Mouse (Mus musculus) heart, postnatal 0 days (tissue): Measurements from ENCODE around the gene Ephb2. TPM values are rescaled to one million over a fixed set of nuclear protein-coding genes. Genes with fewer than 3 reads are reported as not detected.

Experiments used
- ATAC-seq: fragments of 200-750 bp; cut with Nextera tagmentation; 2 replicates; pipeline ENCODE4 v1.8.0; 2017; ENCODE audit warnings: low read depth, moderate number of reproducible peaks, moderate library complexity; ENCODE audit not compliant: insufficient read depth
- DNase-seq: peaks from one replicate; pipeline ENCODE4 v3.0.0-alpha.2; 2016; ENCODE audit warnings: low spot score
- H3K27ac ChIP-seq: fragments of 300-500 bp; sonication (generic); 2 replicates; pipeline ENCODE4 v1.5.1; 2014; ENCODE audit warnings: low read depth, mild to moderate bottlenecking
- H3K27me3 ChIP-seq: fragments of 300-500 bp; sonication (generic); 2 replicates; pipeline ENCODE4 v1.6.1; 2014; ENCODE audit warnings: low read length, mixed read lengths; ENCODE audit not compliant: control insufficient read depth, insufficient read depth
- H3K36me3 ChIP-seq: fragments of 300-500 bp; sonication (generic); replicated peaks from 2 replicates; pipeline ENCODE4 v1.6.1; 2014; ENCODE audit warnings: low read length, mixed read lengths; ENCODE audit not compliant: control insufficient read depth, insufficient read depth
- H3K4me1 ChIP-seq: fragments of 300-500 bp; sonication (generic); 2 replicates; pipeline ENCODE4 v1.6.1; 2014; ENCODE audit warnings: antibody characterized with exemption; ENCODE audit not compliant: control insufficient read depth, insufficient read depth
- H3K4me2 ChIP-seq: fragments of 300-500 bp; sonication (generic); 2 replicates; pipeline ENCODE4 v1.6.1; 2014; ENCODE audit warnings: low read depth, mild to moderate bottlenecking, low read length, moderate library complexity
- H3K4me3 ChIP-seq: fragments of 300-500 bp; sonication (generic); 2 replicates; pipeline ENCODE4 v1.5.1; 2014; ENCODE audit warnings: low read depth, low read length
- H3K9ac ChIP-seq: fragments of 300-500 bp; sonication (generic); replicated peaks from 2 replicates; pipeline ENCODE4 v1.6.1; 2014; ENCODE audit warnings: low read depth, low read length, mixed read lengths
- H3K9me3 ChIP-seq: fragments of 300-500 bp; sonication (generic); replicated peaks from 2 replicates; pipeline ENCODE4 v1.6.1; 2016; ENCODE audit warnings: low read length; ENCODE audit not compliant: control insufficient read depth
- CTCF ChIP-seq: IDR thresholded peaks from 2 replicates; pipeline ENCODE4 v1.5.1; 2016; ENCODE audit warnings: antibody characterized with exemption, control low read depth, low read depth
- EP300 ChIP-seq: IDR thresholded peaks from 2 replicates; pipeline ENCODE4 v1.6.1; 2016; ENCODE audit warnings: antibody characterized with exemption, low read depth
- WGBS: fragments of 180-500 bp; shearing (Covaris S2); extraction: QIAGEN DNeasy Blood & Tissue Kit; methylation state at CpG from one replicate; pipeline ENCODE4 v1.1.7; 2014; 5-methylcytosine and 5-hydroxymethylcytosine counted together
- polyA plus RNA-seq: library from polyadenylated mRNA; unstranded; fragments of >200 nt; fragmentation: Nextera tagmentation; extraction: Ambion mirVana; gene quantifications from 2 replicates; pipeline ENCODE4 v1.2.1, GENCODE M21; 2015
- total RNA-seq: library from RNA; depleted of rRNA; stranded (reverse); fragments of >200 nt; gene quantifications from 2 replicates; pipeline ENCODE4 v1.2.3, GENCODE M21; 2014; ENCODE audit warnings: low replicate concordance

The Ephb2 gene
- total and polyA plus RNA-seq, 2 experiments from 2014 or later: 0.19 to 10.2 TPM

GRCm38 (mm10) chr4:136862411-136862810 is 26.6 kb upstream of the Ephb2 start:
- WGBS: 48% methylated on average over 2 of the region's 2 CpGs
- ATAC-seq (no peak), DNase-seq (no peak)
- no peak overlapping the region for H3K9ac ChIP-seq
- no peak overlapping the region for H3K27ac ChIP-seq
- TF ChIP-seq EP300 (no peak), CTCF (no peak)
- peaks cover 46% of the 10 kb centered on the region for H3K27me3 ChIP-seq
- H3K36me3 ChIP-seq: no peaks in the 10 kb centered on the region
- H3K4me2 ChIP-seq: no peak overlapping the region
- H3K9me3 ChIP-seq: no peaks in the 10 kb centered on the region
- no peaks in the 10 kb centered on the region for H3K4me1 ChIP-seq
- no peak overlapping the region for H3K4me3 ChIP-seq

GRCm38 (mm10) chr4:136861806-136862205 is 26.0 kb upstream of the Ephb2 start:
- DNase-seq (no peak), ATAC-seq (no peak)
- Histone ChIP-seq H3K36me3 (no peaks in the 10 kb centered on the region), H3K27ac (no peak overlapping the region), H3K9me3 (no peaks in the 10 kb centered on the region), H3K4me3 (no peak overlapping the region), H3K4me1 (no peaks in the 10 kb centered on the region), H3K9ac (no peak overlapping the region), H3K27me3 (peaks cover 42% of the 10 kb centered on the region), H3K4me2 (no peak overlapping the region)
- no peak for TF ChIP-seq CTCF
- TF ChIP-seq EP300: no peak
- 7% methylated on average over 17 of the region's 17 CpGs for WGBS

DNA sequence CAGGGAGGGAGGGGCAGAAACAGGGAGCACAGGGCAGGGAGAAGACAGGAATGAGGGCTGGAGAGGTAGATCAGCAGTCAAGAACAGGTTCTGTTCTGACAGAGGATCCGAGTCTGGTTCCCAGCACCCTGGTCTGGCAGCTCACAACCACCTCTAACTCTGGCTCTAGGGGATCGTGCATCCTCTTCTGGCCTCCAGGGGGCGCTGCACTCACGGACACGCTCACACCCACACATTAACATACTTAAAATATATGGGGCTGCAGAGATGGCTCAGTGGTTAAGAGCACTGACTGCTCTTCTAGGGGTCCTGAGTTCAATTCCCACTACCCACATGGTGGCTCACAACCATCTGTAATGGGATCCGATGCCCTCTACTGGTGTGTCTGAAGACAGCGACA is 24.2 kb upstream of the Ephb2 start:
- H3K9ac ChIP-seq: no peak overlapping the region
- no peak overlapping the region for H3K4me2 ChIP-seq
- H3K36me3 ChIP-seq: no peaks in the 10 kb centered on the region
- no peak overlapping the region for H3K27ac ChIP-seq
- no peak for DNase-seq
- WGBS: 83% methylated on average over 7 of the region's 7 CpGs
- no peaks in the 10 kb centered on the region for H3K9me3 ChIP-seq
- H3K4me3 ChIP-seq: no peak overlapping the region
- no peaks in the 10 kb centered on the region for H3K4me1 ChIP-seq
- ATAC-seq: no peak
- TF ChIP-seq EP300: no peak
- no peak for TF ChIP-seq CTCF
- peaks cover 34% of the 10 kb centered on the region for H3K27me3 ChIP-seq

DNA sequence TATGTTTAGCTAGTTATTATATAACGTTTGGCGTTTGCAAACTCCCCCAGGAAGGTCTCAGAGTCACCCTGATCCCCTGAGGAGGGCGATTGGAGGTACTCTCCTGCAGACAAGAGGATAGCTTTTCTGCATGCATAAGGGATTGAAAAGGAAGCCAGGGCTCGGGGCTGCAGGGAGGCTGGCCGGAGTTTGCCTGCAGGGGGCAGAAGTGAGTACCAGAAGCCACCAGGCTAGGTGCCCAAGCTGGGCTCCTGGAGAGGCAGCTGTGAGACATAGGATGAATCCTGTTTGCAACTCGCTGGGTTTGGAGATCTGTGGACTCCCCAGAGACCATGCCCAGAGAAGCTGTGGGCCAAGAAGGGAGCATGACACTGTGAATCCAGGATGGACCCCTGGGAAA is 19.3 kb upstream of the Ephb2 start:
- Histone ChIP-seq H3K4me2 (no peak overlapping the region), H3K27me3 (peaks cover 4% of the 10 kb centered on the region; the same call in 1 of the 2 replicates), H3K9me3 (no peaks in the 10 kb centered on the region), H3K27ac (no peak overlapping the region), H3K9ac (no peak overlapping the region), H3K4me3 (no peak overlapping the region), H3K36me3 (no peaks in the 10 kb centered on the region), H3K4me1 (no peaks in the 10 kb centered on the region)
- WGBS: 31% methylated on average over 6 of the region's 6 CpGs
- ATAC-seq (no peak), DNase-seq (no peak)
- TF ChIP-seq EP300: no peak
- TF ChIP-seq CTCF: no peak

DNA sequence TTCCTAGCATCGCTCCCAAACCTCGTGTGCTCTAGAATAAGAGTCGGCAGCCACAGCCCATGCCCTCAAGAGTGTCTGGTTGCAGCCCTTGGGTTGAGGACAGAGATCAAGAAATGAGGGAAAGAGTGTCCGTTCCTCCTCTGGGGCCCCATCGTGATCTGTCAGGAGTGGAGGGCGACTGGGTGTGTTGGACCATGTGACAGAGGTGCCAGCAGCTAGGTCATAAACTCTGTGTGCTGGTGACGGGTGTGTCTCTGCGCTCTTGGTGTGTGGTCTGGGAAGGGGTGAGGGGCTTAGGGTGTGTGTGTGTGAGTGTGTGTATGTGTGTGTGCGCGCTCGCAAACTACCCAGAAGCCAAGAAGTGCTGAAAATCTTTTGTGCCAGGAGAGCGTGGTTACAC is 17.2 kb upstream of the Ephb2 start:
- Histone ChIP-seq H3K27me3 (peaks cover 5% of the 10 kb centered on the region; the same call in 1 of the 2 replicates), H3K4me1 (no peaks in the 10 kb centered on the region), H3K36me3 (no peaks in the 10 kb centered on the region), H3K4me2 (no peak overlapping the region), H3K9ac (no peak overlapping the region), H3K9me3 (no peaks in the 10 kb centered on the region), H3K4me3 (no peak overlapping the region), H3K27ac (no peak overlapping the region)
- DNase-seq (no peak), ATAC-seq (no peak)
- WGBS: 85% methylated on average over 12 of the region's 12 CpGs
- no peak for TF ChIP-seq EP300

GRCm38 (mm10) chr4:136852119-136852518 is 16.3 kb upstream of the Ephb2 start:
- Histone ChIP-seq H3K36me3 (no peaks in the 10 kb centered on the region), H3K4me2 (no peak overlapping the region), H3K27ac (no peak overlapping the region), H3K9ac (no peak overlapping the region), H3K4me3 (no peak overlapping the region), H3K27me3 (peaks cover 12% of the 10 kb centered on the region), H3K4me1 (no peaks in the 10 kb centered on the region), H3K9me3 (no peaks in the 10 kb centered on the region)
- no peak for DNase-seq
- TF ChIP-seq EP300 (no peak), CTCF (no peak)
- ATAC-seq: no peak
- WGBS: 64% methylated on average over 5 of the region's 5 CpGs
